Mouse (Mus musculus) right cerebral cortex, adult 18-20 months (tissue): ENCODE data around the gene Rbbp8nl.
A peak's percentile ranks its signal among the peaks of the same experiment; 100 is the strongest.

Experiments
- DNase-seq: peaks from one replicate; pipeline ENCODE4 v3.0.0; 2022; ENCODE audit warnings: mixed read lengths

Gene Rbbp8nl

DNA sequence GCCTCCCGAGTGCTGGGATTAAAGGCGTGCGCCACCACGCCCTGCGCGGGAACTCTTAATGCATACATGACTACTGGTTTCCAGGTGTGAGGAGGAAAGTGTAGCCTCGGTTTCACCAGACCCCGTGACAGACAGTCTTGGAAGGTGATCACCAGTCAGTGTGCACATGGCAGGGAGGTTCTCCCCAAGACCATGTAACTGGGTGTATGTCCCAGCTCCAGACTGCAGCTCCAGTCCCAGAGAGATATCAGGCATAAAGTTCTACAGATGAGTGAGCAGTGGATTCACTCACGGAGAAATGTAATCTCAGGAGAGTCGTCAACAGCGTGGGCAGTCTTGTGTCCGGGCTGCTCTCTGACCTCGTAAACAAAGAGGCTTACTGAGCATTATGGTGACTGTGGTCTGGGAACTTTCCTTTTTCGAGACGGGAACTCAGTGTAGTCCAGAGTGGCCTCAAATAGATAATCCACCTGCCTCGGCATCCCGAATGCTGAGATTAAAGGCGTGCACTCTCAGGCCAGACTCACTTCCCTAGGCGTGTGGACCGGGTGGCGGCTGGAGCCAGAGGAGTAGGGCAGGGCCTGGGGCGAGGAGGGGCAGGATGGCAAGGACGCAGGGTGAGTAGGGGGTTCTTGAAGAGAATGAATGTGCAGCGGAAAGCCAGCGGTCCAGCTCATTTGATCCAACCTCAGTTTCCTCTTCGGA lies 33.2 kb downstream of the Rbbp8nl start:
- DNase-seq, result no peak

DNA sequence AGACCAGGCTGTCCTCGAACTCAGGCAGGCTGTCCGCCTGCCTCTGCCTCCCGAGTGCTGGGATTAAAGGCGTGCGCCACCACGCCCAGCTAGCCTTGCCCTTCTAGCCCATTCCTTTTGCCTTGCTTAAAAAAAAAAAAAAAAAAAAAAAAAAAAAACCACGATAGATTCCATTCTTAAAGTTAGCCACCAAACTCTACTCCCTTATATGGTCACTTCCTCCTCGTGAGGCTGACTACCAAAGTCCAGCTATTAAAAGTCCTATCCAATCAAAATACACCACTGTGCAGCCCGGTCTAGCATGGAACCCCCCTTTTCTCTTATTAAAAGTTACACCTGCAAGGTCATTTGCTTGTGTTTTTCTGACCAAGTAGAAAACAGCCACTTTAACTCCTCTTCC lies 34.0 kb downstream of the Rbbp8nl start:
- no peak for DNase-seq

DNA sequence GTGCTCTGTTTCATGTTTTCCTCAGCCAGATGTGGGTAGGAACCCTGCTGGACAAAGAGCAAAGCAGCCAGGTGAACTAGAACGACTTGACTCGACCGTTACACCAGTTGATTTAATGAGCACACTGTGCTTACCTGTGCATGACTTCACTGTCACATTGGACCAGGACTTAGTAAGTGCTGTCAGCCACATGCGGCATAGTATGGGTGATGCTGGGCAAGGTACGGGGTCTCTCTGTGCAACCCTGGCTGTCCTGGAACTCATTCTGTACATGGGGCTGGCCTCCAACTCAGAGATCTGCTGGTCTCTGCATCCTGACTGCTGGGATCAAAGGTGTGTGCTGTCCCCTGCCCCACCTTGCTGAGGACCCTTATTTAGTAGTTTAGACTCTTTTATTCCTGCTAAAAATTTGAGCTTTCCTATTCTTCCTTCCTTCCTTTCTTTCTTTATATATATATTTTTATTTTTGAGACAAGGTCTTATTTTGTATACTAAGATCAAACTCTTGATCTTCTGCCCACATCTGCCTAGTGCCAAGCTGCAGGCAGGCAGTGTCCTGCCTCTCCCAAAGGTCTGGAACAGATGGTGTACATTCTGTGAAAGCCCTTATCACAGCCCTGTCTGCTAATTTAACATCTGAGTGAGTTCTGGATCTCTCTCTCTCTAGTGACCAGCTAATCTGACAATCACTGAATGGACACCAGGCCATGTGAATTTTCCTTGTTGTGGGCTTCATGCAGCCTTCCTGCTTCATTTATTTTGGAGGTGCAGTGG lies 35.1 kb downstream of the Rbbp8nl start:
- DNase-seq, result no peak

DNA sequence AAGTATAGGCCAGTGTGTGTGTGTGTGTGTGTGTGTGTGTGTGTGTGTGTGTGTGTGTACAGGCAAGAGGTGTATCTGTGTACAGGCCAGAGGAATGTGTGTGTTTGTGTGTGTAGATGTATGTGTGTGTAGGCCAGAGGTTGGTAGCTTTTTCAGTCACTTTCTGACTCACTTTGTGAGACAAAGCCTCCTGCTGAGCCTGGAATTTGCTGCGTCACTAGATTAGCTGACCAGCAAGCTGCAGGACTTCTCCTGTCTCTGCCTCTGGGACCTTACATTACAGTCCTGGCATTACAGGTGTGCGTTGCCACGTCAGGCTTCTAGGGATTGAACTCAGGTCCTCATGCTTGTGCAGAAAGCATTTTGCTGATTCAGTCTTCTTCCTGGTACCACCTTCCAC lies 37.8 kb downstream of the Rbbp8nl start:
- DNase-seq, result no peak

DNA sequence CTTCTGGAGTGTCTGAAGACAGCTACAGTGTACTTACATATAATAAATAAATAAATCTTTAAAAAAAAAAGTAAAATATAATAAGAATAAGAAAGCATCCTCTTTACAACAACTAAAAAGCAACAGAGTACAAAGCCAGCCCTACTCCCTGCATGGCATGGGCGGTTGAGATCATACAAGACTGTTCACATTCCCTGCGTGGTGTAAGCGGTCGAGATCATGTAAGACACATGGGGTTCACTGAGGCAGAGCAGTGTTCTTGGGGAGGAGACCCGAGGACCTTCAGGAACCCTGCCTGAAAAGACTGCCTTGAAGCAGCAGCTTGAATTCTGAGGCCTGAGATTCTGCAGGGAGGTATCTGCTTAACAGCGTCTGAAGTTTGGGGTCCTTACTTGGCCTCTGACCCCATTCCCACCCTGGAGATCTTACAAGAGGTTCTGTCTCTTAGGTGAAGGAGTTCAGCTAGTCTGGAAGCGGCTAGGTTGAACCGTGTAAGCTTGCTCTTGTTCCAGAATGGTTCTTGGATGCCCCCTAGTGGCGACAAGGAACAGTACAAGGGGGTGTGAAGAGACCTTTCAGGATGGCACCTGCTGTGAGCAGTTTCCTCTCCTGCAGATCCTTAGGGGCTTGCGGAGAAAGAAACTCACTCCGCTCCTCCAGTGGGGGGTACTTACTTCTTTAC lies 38.6 kb downstream of the Rbbp8nl start:
- DNase-seq, result peak; percentile 86

DNA sequence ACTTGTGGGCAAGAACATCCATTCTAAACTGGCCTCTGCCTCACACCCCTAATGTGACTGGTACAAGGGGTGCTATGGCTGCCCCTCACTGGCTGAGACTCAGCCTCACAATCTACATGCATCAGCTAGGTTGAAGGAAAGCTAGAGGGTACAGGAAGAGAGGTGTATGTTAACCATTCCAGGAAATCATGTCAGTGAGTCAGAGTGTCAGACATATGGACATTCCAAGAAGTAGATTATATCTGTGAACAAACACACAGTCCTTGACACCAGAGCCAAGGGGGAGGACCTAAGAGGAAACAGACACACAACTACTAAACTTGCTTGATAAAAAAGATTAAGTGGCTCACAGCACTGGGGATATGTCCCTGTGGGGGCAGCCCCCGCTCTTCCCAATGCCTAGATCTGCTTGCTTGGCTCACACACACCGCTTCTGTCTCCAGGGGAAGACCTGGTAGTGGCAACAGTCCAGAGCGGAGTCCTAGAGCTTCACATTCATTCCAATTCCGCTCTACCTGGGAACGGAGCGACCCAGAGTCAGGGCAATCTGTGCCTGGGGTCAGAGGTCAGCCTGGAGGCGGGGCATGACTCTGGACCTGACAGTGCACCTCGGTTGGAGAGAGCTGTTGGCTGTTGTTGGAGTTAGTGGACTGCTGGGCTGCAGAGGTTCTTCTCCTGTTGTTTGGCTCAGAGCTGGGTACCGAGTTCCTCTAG lies 40.6 kb downstream of the Rbbp8nl start:
- no peak for DNase-seq

DNA sequence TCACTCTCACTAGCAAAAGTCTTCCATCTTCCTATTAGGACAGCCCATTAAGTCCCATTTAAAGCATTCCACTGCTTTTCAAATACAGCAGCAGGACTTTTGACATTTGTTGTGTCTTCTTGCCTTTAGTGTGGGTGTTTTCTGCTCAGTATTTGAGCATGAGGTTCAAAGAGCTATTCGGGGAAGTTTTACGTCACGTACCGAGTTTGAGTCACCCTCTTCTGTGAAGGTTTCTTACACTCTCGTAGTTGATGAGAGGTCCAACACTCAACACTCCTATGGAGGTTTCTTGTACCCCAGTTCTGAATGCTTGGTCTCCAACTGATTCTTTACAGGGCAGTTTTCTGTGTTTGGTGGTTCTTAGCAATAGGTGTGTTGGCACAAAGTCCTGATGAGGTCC lies 41.8 kb downstream of the Rbbp8nl start:
- DNase-seq, result no peak

DNA sequence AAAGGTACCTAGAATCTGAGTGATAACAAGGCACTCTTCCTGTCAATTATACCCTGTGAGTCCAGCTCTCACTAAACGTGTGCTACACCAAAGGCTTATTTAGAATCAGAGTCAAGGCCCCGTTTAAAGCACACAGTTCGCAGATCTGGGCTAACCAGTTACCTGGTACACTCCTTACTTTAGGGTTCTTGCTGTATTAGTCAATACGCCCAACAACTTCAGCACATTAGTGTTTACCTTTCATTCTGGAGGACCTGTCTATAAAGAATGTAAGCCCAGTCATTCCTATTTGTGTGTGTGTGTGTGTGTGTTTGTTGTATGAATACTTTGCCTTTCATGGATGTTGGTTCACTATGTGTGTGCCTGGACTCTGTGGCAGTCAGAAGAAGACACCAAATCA lies 46.6 kb downstream of the Rbbp8nl start:
- DNase-seq, result no peak

DNA sequence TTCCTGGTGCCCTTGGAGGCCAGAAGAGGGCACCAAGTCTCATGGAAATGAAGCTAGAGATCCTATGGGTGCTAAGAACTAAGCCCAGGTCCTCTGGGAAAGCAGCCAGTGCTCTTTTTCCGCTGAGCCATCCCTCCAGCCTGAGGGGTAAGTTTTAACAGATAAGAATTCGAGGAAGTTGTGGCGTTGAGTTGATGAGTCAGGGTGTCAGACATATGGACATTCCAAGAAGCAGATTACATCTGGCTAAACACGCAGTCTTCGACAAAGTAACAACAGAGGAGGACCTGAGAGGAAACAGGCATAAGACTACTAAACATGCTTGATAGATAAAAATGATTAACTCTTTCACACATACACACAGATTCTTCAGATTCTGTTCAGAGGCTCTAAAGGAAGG lies 51.1 kb downstream of the Rbbp8nl start:
- DNase-seq, result no peak

DNA sequence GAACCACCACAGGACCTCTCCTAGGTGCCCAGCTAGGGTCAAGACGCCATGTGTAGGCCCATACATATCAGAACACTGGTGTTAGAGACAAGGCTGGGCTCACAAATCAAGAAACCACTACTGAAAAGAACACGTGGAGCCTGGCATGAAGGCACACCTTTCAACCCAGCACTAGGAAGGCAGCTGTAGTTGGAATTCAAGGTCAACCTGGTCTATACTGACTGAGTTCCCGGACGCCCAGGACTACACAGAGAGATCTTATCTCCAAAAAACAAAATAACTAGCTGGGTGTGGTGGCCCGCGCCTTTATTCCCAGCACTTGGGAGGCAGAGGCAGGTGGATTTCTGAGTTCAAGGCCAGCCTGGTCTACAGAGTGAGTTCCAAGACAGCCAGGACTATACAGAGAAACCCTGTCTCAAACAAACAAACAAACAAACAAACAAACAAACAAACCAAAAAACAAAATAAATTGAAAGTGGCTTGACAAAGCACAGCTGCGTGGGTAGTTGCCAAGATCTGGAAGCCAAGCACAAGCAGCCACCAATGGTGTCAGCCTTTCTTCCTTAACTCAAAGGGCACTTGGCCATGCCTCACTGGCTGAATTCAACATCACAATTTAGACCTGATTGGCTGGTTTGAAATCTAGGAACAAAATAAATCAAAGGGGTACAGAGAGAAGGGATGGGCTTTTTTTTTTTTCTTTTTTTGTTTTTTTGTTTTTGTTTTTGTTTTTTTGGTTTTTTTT lies 51.9 kb downstream of the Rbbp8nl start:
- DNase-seq, result no peak

DNA sequence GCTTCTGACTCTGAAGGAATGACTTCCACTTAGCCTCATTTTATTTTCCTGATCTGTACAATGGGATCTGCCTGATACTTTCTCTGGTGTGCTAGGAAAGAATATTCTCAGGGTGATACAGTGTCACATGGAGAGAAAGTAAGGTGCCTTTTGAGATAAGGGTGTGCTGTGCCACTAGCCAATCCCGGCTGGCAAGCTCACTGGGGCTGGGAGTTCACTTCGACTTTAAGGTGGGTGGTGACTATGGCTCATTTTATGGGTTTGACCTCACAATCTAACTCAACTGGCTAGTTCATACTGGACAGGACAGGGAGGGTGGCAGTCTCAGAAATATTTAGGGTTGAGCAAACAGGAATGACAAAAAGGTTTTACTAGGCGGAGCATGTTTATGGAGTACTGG lies 52.7 kb downstream of the Rbbp8nl start:
- no peak for DNase-seq

DNA sequence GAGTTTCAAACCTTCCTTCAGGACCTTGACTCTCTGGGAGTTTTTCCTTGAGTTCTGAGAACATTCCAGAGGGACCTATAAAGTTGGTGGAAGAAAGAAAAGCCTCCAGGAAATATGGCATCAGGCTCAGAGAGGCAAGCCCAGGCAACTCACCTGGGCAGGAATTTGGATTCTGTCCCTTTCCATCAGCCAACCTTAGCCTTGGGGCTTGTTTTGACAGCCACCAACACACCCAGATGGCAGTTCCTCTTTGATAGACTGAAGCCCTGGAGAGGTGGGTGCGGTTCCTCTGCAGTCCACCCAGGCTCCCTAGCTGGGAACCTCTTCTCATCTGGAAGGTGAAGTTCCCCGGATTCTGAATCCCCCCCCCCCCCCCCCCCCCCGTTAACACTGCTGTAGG lies 53.2 kb downstream of the Rbbp8nl start:
- DNase-seq, result no peak

DNA sequence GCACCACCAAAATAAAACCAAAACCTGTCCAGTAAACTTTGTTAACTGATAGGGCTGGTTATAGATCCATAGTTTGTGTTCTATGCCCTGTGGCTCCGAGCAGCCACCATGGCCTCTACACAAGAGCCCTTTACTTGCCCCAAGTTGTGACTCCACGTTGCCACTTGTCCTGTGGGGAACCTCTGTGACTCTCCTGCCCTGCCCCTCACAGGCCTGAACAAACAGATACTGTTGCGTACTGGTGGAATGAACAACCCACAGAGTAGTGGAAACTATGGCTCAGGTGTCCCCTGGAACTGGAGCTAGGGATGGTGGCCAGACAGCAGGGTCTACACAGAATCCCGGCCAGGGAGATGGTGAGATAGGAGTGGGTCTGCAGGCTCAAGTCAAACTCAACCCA lies 53.9 kb downstream of the Rbbp8nl start:
- DNase-seq, result no peak

DNA sequence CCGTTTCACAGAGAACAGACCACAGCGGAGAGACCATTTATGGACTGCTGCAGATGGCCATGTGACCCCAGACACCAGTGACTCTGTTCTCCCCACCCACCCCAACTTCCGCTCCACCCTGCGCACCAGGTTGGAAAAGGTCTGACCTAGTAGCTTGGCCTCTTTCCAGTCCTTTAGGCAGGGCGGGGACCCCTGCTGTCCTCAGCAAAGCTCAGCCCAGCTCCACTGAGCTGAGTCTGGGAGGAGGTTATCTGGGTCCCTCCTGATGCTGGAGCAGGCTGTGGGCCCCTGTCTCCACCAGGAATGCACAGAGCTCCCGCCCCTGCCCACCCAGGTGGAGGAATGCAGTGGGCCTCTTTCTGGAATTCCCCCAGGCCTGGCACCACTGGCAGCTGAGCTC lies 54.7 kb downstream of the Rbbp8nl start:
- DNase-seq, result no peak

DNA sequence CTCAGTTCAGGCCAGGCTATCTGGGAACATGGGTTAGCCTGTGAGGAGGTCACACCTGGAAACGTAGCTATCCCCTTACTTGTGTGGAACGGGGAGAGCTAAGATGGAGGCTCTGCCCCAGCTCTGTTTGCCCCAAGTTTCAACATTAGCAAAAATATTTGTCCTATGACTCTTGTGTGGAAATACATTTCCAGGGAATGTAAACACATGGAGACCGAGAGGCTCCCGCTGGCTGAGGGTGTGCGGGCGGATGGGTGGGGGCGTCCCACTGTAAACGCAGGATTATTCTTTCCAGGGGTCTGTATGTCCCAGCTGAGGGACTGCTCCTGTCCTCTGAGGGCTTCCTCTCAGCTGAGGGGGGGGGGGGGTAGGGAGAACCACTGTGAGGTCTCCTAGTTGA lies 55.3 kb downstream of the Rbbp8nl start:
- no peak for DNase-seq

DNA sequence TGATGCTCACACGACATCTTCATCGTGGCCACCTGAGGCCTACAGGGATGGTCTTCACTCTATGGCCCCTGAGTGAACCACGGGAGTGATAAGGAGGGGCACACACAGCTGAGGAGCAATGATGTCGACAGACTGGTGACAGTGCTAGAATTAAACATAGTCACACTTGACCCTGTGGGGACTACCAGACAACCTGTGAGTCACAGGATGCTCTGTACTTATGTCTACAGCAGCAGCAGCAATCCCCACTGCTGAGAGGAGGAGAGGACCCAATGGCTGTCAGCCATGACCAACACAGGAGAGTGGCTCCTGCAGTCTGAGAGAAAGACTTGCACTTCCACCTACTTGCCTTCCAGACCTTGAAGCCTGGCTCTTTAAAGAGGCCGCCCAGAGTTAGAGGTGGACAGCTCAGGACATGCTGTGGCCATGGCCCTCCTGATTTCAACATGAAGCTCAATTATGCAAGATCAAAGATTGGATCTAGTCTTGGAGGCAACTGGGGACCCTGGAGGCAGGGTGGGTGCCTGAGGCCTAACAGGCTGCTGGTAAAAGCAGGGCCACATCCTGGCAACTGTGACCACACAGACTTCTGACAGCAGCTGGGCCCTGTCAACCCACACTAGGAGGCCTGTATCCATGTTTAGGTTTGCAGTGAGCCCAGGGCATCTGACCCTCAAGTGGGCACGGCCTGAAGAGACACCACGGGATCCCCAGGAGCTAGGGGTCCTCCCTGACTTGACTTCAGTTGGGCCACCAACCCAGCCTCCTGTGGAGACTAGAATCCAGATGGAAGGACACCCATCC lies 56.4 kb downstream of the Rbbp8nl start:
- DNase-seq, result no peak

DNA sequence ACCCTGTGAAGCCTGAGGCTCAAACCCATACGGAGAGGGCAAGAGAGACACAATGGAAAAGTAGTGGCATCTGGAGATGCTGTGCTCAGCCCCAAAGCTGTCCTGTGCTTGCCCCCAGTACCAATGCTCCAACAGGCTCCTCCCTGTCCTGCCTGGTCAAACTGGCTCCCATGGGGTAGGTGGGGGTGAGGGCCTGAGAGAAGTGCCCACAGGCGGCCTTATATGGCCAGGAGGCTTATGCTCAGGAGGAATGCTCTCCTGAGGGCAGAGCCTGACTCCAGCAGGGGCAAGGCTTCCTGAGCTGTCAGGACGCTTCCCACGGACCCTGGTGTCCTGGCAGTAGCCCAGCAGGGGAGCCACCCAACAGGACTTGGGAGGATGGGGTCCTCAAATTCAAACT lies 59.2 kb downstream of the Rbbp8nl start:
- no peak for DNase-seq

DNA sequence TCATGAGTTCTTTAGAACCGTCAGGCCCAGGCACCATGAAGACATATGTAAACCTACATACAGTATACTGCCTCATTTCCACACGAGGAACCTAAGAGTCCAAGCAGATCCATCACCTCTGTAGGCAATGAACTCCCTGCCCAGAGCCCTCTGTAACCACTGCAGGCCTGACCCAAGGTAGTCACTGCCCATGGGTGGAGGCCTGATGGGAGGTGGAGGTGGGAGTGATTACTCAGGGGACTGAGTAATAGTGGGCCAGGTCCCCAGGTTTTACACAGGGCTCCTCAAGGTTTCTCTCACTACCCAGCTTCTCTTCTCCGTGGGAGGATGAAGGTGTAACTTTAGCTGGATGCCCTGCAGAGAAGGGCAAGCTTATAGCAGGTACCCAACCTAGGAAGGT lies 60.5 kb downstream of the Rbbp8nl start:
- DNase-seq, result no peak

DNA sequence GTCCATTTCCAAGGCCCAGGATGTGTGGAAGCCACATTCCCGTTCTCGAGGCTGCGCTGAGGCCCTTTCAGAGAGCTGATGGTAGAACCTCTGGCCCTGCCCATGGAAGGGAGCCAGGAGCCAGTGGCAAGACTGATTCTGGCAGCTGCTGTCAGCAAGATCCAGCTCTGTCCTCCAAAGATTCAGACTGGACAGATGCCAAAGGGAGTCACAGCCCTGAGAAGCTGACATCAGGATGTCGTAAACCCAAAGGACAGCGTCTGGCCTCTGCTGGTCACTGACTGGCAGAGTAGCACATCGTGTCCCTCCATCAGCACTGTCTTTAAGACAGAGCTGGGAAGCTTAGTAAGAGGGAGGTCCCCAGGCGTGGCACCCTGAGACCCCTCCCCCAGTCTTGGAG lies 61.1 kb downstream of the Rbbp8nl start:
- DNase-seq, result no peak

DNA sequence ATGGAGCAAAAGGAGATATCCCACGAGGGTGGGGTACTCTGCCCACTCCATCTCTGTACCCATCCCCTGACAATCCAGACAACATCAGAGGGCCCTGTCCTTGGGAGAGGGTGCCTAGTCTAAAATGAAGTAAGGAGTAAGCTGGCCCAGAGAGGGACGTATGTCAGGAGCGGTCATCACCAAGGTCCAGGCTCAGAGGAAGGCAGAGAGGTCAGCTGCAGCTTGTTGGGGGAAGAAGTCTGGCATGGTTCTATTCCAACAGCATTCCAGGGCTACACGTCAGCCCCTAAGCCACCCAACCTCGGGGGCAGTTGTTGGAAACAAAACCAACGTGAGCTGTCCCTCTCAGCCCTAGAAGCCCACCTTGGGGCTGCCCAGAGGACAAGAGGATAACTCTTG lies 61.6 kb downstream of the Rbbp8nl start:
- no peak for DNase-seq
